Mouse (Mus musculus) cortical plate, adult 2 months (tissue): ENCODE results near the gene Anapc7. TPM values are rescaled to one million over a fixed set of nuclear protein-coding genes. Genes with fewer than 3 reads are reported as not detected.
"Not testable (repeated sequence)": the region's sequence is repeated elsewhere in the genome, so short reads cannot be mapped to it uniquely, and the experiment has no call there.

ENCODE experiments used
- H3K27ac ChIP-seq: fragments of 200-500 bp; 2 replicates; pipeline ENCODE4 v1.5.1; 2012; ENCODE audit warnings: low read length, control low read depth, inconsistent platforms; ENCODE audit not compliant: insufficient read depth
- H3K4me1 ChIP-seq: fragments of 200-500 bp; 2 replicates; pipeline ENCODE4 v1.6.1; 2011; ENCODE audit warnings: low read length; ENCODE audit not compliant: control insufficient read depth, insufficient read depth
- H3K4me3 ChIP-seq: fragments of 200-500 bp; 2 replicates; pipeline ENCODE4 v1.5.1; 2011; ENCODE audit warnings: mild to moderate bottlenecking, low read length, control low read depth; ENCODE audit not compliant: insufficient read depth
- CTCF ChIP-seq: fragments of 200-500 bp; IDR thresholded peaks from 2 replicates; pipeline ENCODE4 v1.5.1; 2011; ENCODE audit warnings: mild to moderate bottlenecking, control low read depth, low read length; ENCODE audit not compliant: insufficient read depth; ENCODE audit errors: extremely low read depth
- POLR2A ChIP-seq: fragments of 200-500 bp; IDR thresholded peaks from 2 replicates; pipeline ENCODE4 v1.6.1; 2011; ENCODE audit warnings: mild to moderate bottlenecking, low read length, control low read depth; ENCODE audit not compliant: insufficient read depth; ENCODE audit errors: extremely low read depth
- polyA plus RNA-seq: library from polyadenylated mRNA; depleted of rRNA; stranded (reverse); fragments of >200 nt; gene quantifications from 2 replicates; pipeline ENCODE4 v1.2.3, GENCODE M21; 2012

The Anapc7 gene
- polyA plus RNA-seq, 1 experiment = 34.1 TPM

- Histone ChIP-seq H3K4me3 (no peak overlapping the region), H3K4me1 (peaks cover 3% of the 10 kb centered on the region), H3K27ac (no peak overlapping the region)
- TF ChIP-seq POLR2A = 0 out of 2 replicates have a peak, but pooled peaks have one; percentile 19
- no peak for TF ChIP-seq CTCF
These were observed 29.4 kb downstream of the Anapc7 start for GRCm38 (mm10) chr5:122450913-122451317.

GRCm38 (mm10) chr5:122451324-122451723 lies 29.8 kb downstream of the Anapc7 start:
- Histone ChIP-seq H3K27ac (no peak overlapping the region), H3K4me1 (peaks cover 3% of the 10 kb centered on the region)
- no peak for TF ChIP-seq CTCF
- TF ChIP-seq POLR2A = no peak

GRCm38 (mm10) chr5:122452194-122452593 lies 30.7 kb downstream of the Anapc7 start:
- peak overlapping the region; percentile 26; the same call in 1 of the 2 replicates for H3K27ac ChIP-seq
- no peak overlapping the region for H3K4me3 ChIP-seq
- 0 out of 2 replicates have a peak, but pooled peaks have one; percentile 30 for TF ChIP-seq POLR2A
- no peak for TF ChIP-seq CTCF
- peaks cover 3% of the 10 kb centered on the region for H3K4me1 ChIP-seq

More at GRCm38 (mm10) chr5:122451324-122451723, 29.8 kb downstream of the Anapc7 start:
- no peak overlapping the region for H3K4me3 ChIP-seq

GRCm38 (mm10) chr5:122453188-122453587 lies 31.7 kb downstream of the Anapc7 start:
- no peak for TF ChIP-seq POLR2A
- TF ChIP-seq CTCF = no peak
- Histone ChIP-seq H3K4me3 (no peak overlapping the region), H3K4me1 (peaks cover 3% of the 10 kb centered on the region), H3K27ac (no peak overlapping the region)

GRCm38 (mm10) chr5:122454442-122454841 lies 32.9 kb downstream of the Anapc7 start:
- Histone ChIP-seq H3K4me1 (peaks cover 3% of the 10 kb centered on the region), H3K4me3 (no peak overlapping the region), H3K27ac (no peak overlapping the region)
- TF ChIP-seq POLR2A (no peak), CTCF (no peak)

GRCm38 (mm10) chr5:122454883-122455282 lies 33.4 kb downstream of the Anapc7 start:
- TF ChIP-seq CTCF = no peak
- TF ChIP-seq POLR2A = no peak
- Histone ChIP-seq H3K4me1 (peaks cover 3% of the 10 kb centered on the region), H3K4me3 (no peak overlapping the region), H3K27ac (no peak overlapping the region)

GRCm38 (mm10) chr5:122455584-122455983 lies 34.1 kb downstream of the Anapc7 start:
- H3K4me3 ChIP-seq = no peak overlapping the region
- peaks cover 3% of the 10 kb centered on the region for H3K4me1 ChIP-seq
- TF ChIP-seq CTCF = no peak
- no peak for TF ChIP-seq POLR2A
- no peak overlapping the region for H3K27ac ChIP-seq

GRCm38 (mm10) chr5:122457054-122457453 lies 35.6 kb downstream of the Anapc7 start:
- not testable (repeated sequence) for H3K4me3 ChIP-seq, H3K27ac ChIP-seq

GRCm38 (mm10) chr5:122458066-122458465 lies 36.6 kb downstream of the Anapc7 start:
- TF ChIP-seq POLR2A (no peak), CTCF (no peak)
- no peaks in the 10 kb centered on the region; the same call in 1 of the 2 replicates for H3K4me1 ChIP-seq
- H3K4me3 ChIP-seq = no peak overlapping the region
- no peak overlapping the region for H3K27ac ChIP-seq

More at GRCm38 (mm10) chr5:122457054-122457453, 35.6 kb downstream of the Anapc7 start:
- H3K4me1 ChIP-seq = not testable (repeated sequence)

GRCm38 (mm10) chr5:122459335-122459734 lies 37.8 kb downstream of the Anapc7 start:
- Histone ChIP-seq H3K27ac (no peak overlapping the region), H3K4me3 (no peak overlapping the region), H3K4me1 (no peaks in the 10 kb centered on the region; the same call in 1 of the 2 replicates)
- TF ChIP-seq CTCF = no peak
